Mouse (Mus musculus) liver, postnatal 0 days (tissue): ENCODE measurements around the gene Hivep2. TPM values are rescaled to one million over a fixed set of nuclear protein-coding genes. Genes with fewer than 3 reads are reported as not detected.

Experiments
- ATAC-seq: fragments of 200-750 bp; cut with Nextera tagmentation; 2 replicates; pipeline ENCODE4 v1.8.0; 2017; ENCODE audit warnings: mild to moderate bottlenecking, moderate library complexity
- DNase-seq: peaks from one replicate; pipeline ENCODE4 v3.0.0-alpha.2; 2016
- H3K27ac ChIP-seq: fragments of 300-500 bp; sonication (generic); 2 replicates; pipeline ENCODE4 v1.5.1; 2014; ENCODE audit warnings: antibody characterized with exemption, moderate library complexity, mild to moderate bottlenecking, low read depth
- H3K27me3 ChIP-seq: fragments of 300-500 bp; sonication (generic); 2 replicates; pipeline ENCODE4 v1.6.1; 2014; ENCODE audit warnings: low read length, control low read depth, mixed read lengths; ENCODE audit not compliant: insufficient read depth
- H3K36me3 ChIP-seq: fragments of 300-500 bp; sonication (generic); replicated peaks from 2 replicates; pipeline ENCODE4 v1.6.1; 2014; ENCODE audit warnings: mild to moderate bottlenecking, control low read depth, low read length, moderate library complexity, mixed read lengths; ENCODE audit not compliant: insufficient read depth
- H3K4me1 ChIP-seq: fragments of 300-500 bp; sonication (generic); 2 replicates; pipeline ENCODE4 v1.6.1; 2014; ENCODE audit warnings: antibody characterized with exemption, mild to moderate bottlenecking, control low read depth; ENCODE audit not compliant: insufficient read depth
- H3K4me2 ChIP-seq: fragments of 300-500 bp; sonication (generic); 2 replicates; pipeline ENCODE4 v1.6.1; 2014; ENCODE audit warnings: low read depth, mild to moderate bottlenecking, low read length, moderate library complexity, mixed read lengths
- H3K4me3 ChIP-seq: fragments of 300-500 bp; sonication (generic); 2 replicates; pipeline ENCODE4 v1.5.1; 2014; ENCODE audit warnings: low read depth, low read length
- H3K9ac ChIP-seq: fragments of 300-500 bp; sonication (generic); replicated peaks from 2 replicates; pipeline ENCODE4 v1.6.1; 2014; ENCODE audit warnings: mild to moderate bottlenecking, moderate library complexity
- H3K9me3 ChIP-seq: fragments of 300-500 bp; sonication (generic); 2 replicates; pipeline ENCODE4 v1.6.1; 2016; ENCODE audit warnings: mild to moderate bottlenecking, control low read depth, low read length, mixed read lengths
- CTCF ChIP-seq: sonication (generic); IDR thresholded peaks from 2 replicates; pipeline ENCODE4 v1.5.1; 2016; ENCODE audit warnings: antibody characterized with exemption, low read depth
- EP300 ChIP-seq: IDR thresholded peaks from 2 replicates; pipeline ENCODE4 v1.6.1; 2016; ENCODE audit warnings: antibody characterized with exemption, low read depth, mild to moderate bottlenecking
- WGBS: fragments of 180-500 bp; shearing (Covaris S2); extraction: QIAGEN DNeasy Blood & Tissue Kit; methylation state at CpG from one replicate; pipeline ENCODE4 v1.1.7; 2014; ENCODE audit not compliant: insufficient replicate concordance; 5-methylcytosine and 5-hydroxymethylcytosine counted together
- polyA plus RNA-seq: library from polyadenylated mRNA; unstranded; fragments of >200 nt; fragmentation: Nextera tagmentation; extraction: Ambion mirVana; gene quantifications from 2 replicates; pipeline ENCODE4 v1.2.1, GENCODE M21; 2015

Gene Hivep2
- polyA plus RNA-seq, 1 experiment from 2014 or later = 0.82 TPM

DNA sequence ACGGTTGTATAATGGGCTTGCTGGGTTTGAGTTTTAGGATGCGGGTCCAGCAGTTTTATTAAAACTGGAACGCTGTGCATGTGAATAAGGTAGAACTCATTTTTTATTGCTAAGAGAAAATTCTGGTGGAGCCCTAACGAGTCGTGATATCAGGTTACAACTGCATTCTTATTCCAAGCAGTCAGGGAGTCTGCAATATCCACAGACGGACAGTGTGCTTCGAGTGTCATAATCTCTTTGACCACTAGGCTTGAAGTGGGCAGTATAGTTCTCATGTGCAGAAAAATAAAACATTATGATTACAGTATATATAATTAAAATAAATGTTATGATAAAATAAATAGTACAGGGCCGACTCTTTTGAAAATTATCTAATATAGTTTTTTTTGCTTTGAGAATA lies 3.1 kb downstream of the Hivep2 start:
- Histone ChIP-seq H3K27ac (no peak overlapping the region), H3K4me1 (peaks cover 3% of the 10 kb centered on the region), H3K9me3 (no peaks in the 10 kb centered on the region), H3K36me3 (no peaks in the 10 kb centered on the region), H3K9ac (no peak overlapping the region), H3K27me3 (peaks cover 26% of the 10 kb centered on the region), H3K4me2 (no peak overlapping the region), H3K4me3 (no peak overlapping the region)
- WGBS = 31% methylated on average over 8 of the region's 8 CpGs
- DNase-seq = no peak
- TF ChIP-seq CTCF (peak; percentile 60), EP300 (no peak)
- no peak for ATAC-seq

DNA sequence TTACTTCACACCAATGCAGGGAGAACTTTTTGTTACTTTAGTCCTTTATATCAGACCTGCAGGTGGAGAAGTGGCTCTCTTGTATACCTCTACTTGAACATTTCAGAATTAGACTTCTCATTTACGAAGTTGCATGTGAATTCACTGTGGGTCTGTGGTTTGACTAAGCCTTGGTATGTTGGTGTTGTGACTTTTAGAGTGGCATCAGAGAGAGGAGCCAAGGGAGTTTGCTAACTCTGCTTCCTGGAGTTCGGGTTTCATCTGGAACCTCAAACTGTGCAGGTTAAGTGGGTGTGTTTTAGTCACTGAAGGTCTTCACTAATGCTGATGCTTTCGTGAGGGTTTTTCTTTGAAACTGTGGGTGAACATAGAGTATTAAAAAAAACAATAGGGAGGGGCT lies 4.4 kb downstream of the Hivep2 start:
- Histone ChIP-seq H3K27ac (no peak overlapping the region), H3K27me3 (peaks cover 21% of the 10 kb centered on the region), H3K9ac (no peak overlapping the region), H3K4me3 (no peak overlapping the region), H3K9me3 (no peaks in the 10 kb centered on the region), H3K4me1 (peaks cover 3% of the 10 kb centered on the region), H3K4me2 (no peak overlapping the region), H3K36me3 (no peaks in the 10 kb centered on the region)
- no peak for DNase-seq
- no peak for TF ChIP-seq CTCF
- no peak for TF ChIP-seq EP300
- ATAC-seq = no peak
- 64% methylated on average over 3 of the region's 3 CpGs for whole genome bisulfite sequencing

DNA sequence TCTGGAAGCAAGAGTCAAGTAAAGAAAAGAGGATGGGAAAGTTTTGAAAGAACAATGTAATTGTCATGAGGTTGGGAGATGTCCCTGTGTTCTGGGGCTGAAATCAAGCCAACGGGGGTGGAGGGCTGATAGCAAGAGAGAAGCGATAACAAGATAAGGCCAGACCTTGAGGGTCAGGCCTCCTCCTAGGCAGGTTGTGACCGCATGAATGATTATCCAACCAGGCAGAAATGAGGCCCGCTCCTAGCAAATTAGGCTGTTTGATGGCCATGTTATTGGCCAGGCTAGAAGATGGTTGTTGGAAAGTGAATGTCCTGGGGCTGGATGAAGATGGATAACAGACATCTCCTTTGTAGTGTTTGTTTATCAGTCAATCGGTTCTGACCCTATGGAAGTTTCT lies 5.4 kb downstream of the Hivep2 start:
- H3K4me2 ChIP-seq = no peak overlapping the region
- no peak for DNase-seq
- H3K4me3 ChIP-seq = no peak overlapping the region
- H3K27me3 ChIP-seq = peaks cover 12% of the 10 kb centered on the region; the same call in 1 of the 2 replicates
- no peak for ATAC-seq
- no peaks in the 10 kb centered on the region for H3K9me3 ChIP-seq
- TF ChIP-seq CTCF (no peak), EP300 (no peak)
- peaks cover 3% of the 10 kb centered on the region for H3K4me1 ChIP-seq
- WGBS = 51% methylated on average over 5 of the region's 5 CpGs
- no peak overlapping the region for H3K9ac ChIP-seq
- no peak overlapping the region for H3K27ac ChIP-seq
- H3K36me3 ChIP-seq = no peaks in the 10 kb centered on the region

DNA sequence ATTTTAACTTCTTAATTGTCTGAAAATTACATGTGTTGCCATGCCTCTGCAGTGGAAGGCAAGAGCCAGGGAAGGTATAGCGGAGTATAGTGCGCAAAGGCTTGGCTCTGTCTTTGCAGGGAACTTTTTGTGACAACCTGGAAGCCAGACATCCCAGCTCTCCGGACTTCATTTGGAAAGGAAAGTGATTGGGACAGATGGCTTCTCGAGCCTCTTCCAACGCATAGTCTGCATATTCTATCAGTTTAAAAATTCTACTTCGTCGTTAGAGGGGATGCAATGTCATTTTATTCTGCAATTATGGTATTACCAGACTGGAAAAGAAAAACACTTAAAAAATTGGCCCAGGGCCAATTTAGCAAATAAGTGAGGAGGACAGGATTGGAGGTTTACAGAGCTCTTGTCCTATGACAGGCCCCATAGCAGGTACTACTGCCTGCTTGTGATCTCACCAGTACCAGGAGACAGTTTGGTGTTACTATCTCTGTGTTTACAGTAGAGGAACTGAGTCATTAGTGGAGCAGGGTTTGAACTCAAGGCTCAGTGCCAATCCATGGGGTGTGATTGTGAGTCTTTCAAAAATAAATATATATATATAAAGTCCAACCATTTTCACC lies 7.8 kb downstream of the Hivep2 start:
- no peaks in the 10 kb centered on the region for H3K27me3 ChIP-seq
- H3K4me1 ChIP-seq = no peaks in the 10 kb centered on the region; the same call in 1 of the 2 replicates
- H3K4me3 ChIP-seq = no peak overlapping the region
- H3K9me3 ChIP-seq = no peaks in the 10 kb centered on the region
- no peak overlapping the region for H3K27ac ChIP-seq
- WGBS = 77% methylated on average over 7 of the region's 7 CpGs
- TF ChIP-seq EP300 (no peak), CTCF (no peak)
- no peak for ATAC-seq
- no peaks in the 10 kb centered on the region for H3K36me3 ChIP-seq
- H3K4me2 ChIP-seq = no peak overlapping the region
- no peak for DNase-seq
- H3K9ac ChIP-seq = no peak overlapping the region

DNA sequence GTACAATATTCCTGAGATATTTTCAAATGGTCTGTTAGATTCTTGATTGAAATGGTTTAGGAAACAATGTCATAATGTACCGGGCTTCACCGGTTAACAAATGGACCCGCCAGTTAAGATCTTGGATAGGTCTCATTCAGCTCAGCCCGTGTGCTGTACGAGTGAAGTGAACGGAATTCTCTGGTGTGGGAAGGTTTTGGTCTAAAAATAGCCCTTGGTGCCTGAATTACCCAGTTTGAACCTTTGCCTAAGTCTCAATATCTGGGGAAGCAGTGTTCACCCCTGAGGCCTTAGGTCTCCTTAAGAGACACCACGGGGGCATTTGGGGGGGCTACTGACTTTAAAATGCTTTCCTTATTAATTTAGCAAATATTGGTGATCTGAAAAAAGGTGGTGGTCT lies 8.6 kb downstream of the Hivep2 start:
- no peaks in the 10 kb centered on the region for H3K27me3 ChIP-seq
- H3K27ac ChIP-seq = no peak overlapping the region
- H3K4me2 ChIP-seq = no peak overlapping the region
- H3K9me3 ChIP-seq = no peaks in the 10 kb centered on the region
- TF ChIP-seq CTCF (no peak), EP300 (no peak)
- H3K36me3 ChIP-seq = no peaks in the 10 kb centered on the region
- H3K4me3 ChIP-seq = no peak overlapping the region
- DNase-seq (no peak), ATAC-seq (no peak)
- H3K9ac ChIP-seq = no peak overlapping the region
- WGBS = 80% methylated on average over 7 of the region's 7 CpGs
- no peaks in the 10 kb centered on the region for H3K4me1 ChIP-seq

DNA sequence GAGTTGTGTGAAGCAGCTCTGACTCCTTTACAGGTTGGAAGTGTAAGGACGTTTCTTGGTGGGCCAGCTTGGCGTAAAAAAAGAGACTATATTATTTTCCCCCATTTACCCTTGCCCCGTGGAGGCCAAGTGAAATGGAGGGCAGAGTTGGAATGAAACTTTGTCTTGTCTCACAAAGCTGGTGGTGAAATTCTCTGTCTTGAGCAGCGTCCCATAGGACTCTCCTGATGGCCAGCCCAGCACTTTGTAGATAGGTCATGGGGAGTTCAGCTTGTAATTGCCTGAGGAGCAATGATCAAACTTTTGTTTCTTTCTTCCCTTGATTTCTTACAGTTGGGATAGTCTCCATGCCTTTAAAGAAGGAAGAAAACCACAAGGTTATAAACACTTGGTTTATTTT lies 10.0 kb downstream of the Hivep2 start:
- ATAC-seq (no peak), DNase-seq (no peak)
- Histone ChIP-seq H3K36me3 (no peaks in the 10 kb centered on the region), H3K4me3 (no peak overlapping the region), H3K27me3 (no peaks in the 10 kb centered on the region), H3K4me1 (no peaks in the 10 kb centered on the region), H3K4me2 (no peak overlapping the region), H3K27ac (no peak overlapping the region), H3K9me3 (no peaks in the 10 kb centered on the region), H3K9ac (no peak overlapping the region)
- WGBS = 73% methylated on average over 4 of the region's 4 CpGs
- TF ChIP-seq CTCF (no peak), EP300 (no peak)

DNA sequence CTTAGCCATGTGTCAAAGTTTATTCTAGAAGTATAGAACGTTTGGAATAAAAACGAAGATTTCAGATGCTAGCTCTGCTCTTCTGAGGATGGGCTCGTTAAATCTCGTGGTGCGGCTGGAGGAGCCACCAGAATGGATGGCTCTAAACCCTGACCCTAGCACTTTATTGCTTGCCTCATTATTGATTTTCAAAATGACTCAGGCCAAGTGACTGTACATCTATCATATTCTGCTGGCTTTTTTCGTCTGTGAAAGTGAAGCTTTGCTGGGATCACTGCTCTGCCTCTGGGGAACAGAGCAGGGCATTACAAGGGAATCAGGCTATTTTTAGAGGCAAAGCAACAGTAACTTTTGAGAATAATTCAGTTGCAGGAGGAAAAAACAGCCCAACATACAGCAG lies 10.4 kb downstream of the Hivep2 start:
- H3K9ac ChIP-seq = no peak overlapping the region
- TF ChIP-seq EP300 = no peak
- no peak for TF ChIP-seq CTCF
- no peaks in the 10 kb centered on the region for H3K36me3 ChIP-seq
- no peak overlapping the region for H3K27ac ChIP-seq
- 65% methylated on average over 6 of the region's 6 CpGs for WGBS
- no peaks in the 10 kb centered on the region for H3K4me1 ChIP-seq
- H3K4me3 ChIP-seq = no peak overlapping the region
- H3K27me3 ChIP-seq = no peaks in the 10 kb centered on the region
- no peak overlapping the region for H3K4me2 ChIP-seq
- H3K9me3 ChIP-seq = no peaks in the 10 kb centered on the region
- ATAC-seq = no peak
- no peak for DNase-seq
